Mouse (Mus musculus): ENCODE data around the gene 1700020L24Rik. TPM values are rescaled to one million over a fixed set of nuclear protein-coding genes. Genes with fewer than 3 reads are reported as not detected.

1700020L24Rik gene
- polyA plus RNA-seq, 1 experiment from 2014 or later: 0.22 TPM

- peak overlapping the region; percentile 80 for H3K4me3 ChIP-seq (replicated peaks; ENCODE audit: low read depth, low read length)
- peak overlapping the region; percentile 95 for H3K27ac ChIP-seq
- no peaks in the 10 kb centered on the region for H3K36me3 ChIP-seq (ENCODE audit: insufficient read depth, low read length)
- peak; percentile 85 for ATAC-seq (replicated peaks; ENCODE audit: low FRiP score, low read depth)
- peak overlapping the region; percentile 89 for H3K9ac ChIP-seq (ENCODE audit: low read depth, low read length)
- DNase-seq (ENCODE audit: low spot score): peak; percentile 31
- no peaks in the 10 kb centered on the region for H3K9me3 ChIP-seq (replicated peaks; ENCODE audit: low read length)
- under 1% methylated on average over 44 of the region's 52 CpGs for WGBS
- no peak for TF ChIP-seq CTCF (IDR thresholded peaks at IDR 0.05; ENCODE audit: low read depth)
- peak overlapping the region; percentile 78 for H3K4me2 ChIP-seq (ENCODE audit: low read length)
- peaks cover 7% of the 10 kb centered on the region for H3K4me1 ChIP-seq (replicated peaks; ENCODE audit: insufficient read depth, low read length)
- H3K27me3 ChIP-seq (ENCODE audit: insufficient read depth, low read length): no peaks in the 10 kb centered on the region
Measured at GRCm38 (mm10) chr11:83473235-83474016, 35.9 kb downstream of the 1700020L24Rik start.

Other genes starting within 250 kb of the 1700020L24Rik start
- gene Slfn3, start 246.3 kb upstream of the 1700020L24Rik start, polyA plus RNA-seq (2015; fragmentation: Nextera tagmentation; extraction: Ambion mirVana): 1.8 and 2.3 TPM in 2 replicates
- 0.08 TPM in 1 of 2 replicates, not detected in the other for gene Slfn14, start 151.0 kb upstream of the 1700020L24Rik start, polyA plus RNA-seq (2015; fragmentation: Nextera tagmentation; extraction: Ambion mirVana)
- 42.4 and 45.1 TPM in 2 replicates for gene Ap2b1, start 138.7 kb upstream of the 1700020L24Rik start, polyA plus RNA-seq (2015; fragmentation: Nextera tagmentation; extraction: Ambion mirVana)
- gene Pex12, start 135.1 kb upstream of the 1700020L24Rik start, polyA plus RNA-seq (2015; fragmentation: Nextera tagmentation; extraction: Ambion mirVana): 12.2 and 12.7 TPM in 2 replicates
- 0.38 and 0.49 TPM in 2 replicates for gene Rasl10b, start 28.5 kb upstream of the 1700020L24Rik start, polyA plus RNA-seq (2015; fragmentation: Nextera tagmentation; extraction: Ambion mirVana)
- not detected in 2 replicates for gene Gas2l2, start 8.2 kb upstream of the 1700020L24Rik start, polyA plus RNA-seq (2015; fragmentation: Nextera tagmentation; extraction: Ambion mirVana)
- 1.9 and 2.2 TPM in 2 replicates for gene Mmp28, start 25.4 kb downstream of the 1700020L24Rik start, polyA plus RNA-seq (2015; fragmentation: Nextera tagmentation; extraction: Ambion mirVana)
- gene Taf15, start 35.4 kb downstream of the 1700020L24Rik start, polyA plus RNA-seq (2015; fragmentation: Nextera tagmentation; extraction: Ambion mirVana): 5.7 and 6.7 TPM in 2 replicates
- not detected in 2 replicates for gene Heatr9, start 84.5 kb downstream of the 1700020L24Rik start, polyA plus RNA-seq (2015; fragmentation: Nextera tagmentation; extraction: Ambion mirVana)
- gene Ccl5, start 92.8 kb downstream of the 1700020L24Rik start, polyA plus RNA-seq (2015; fragmentation: Nextera tagmentation; extraction: Ambion mirVana): 0.47 and 0.79 TPM in 2 replicates
- gene Ccl9, start 141.0 kb downstream of the 1700020L24Rik start, polyA plus RNA-seq (2015; fragmentation: Nextera tagmentation; extraction: Ambion mirVana): 3.6 and 4.1 TPM in 2 replicates
- 9.5 and 12.0 TPM in 2 replicates for gene Ccl6, start 155.4 kb downstream of the 1700020L24Rik start, polyA plus RNA-seq (2015; fragmentation: Nextera tagmentation; extraction: Ambion mirVana)
- not detected in 2 replicates for gene Rpl9-ps1, start 207.9 kb downstream of the 1700020L24Rik start, polyA plus RNA-seq (2015; fragmentation: Nextera tagmentation; extraction: Ambion mirVana)
- gene Ccl3, start 211.7 kb downstream of the 1700020L24Rik start, polyA plus RNA-seq (2015; fragmentation: Nextera tagmentation; extraction: Ambion mirVana): 0.55 and 1.3 TPM in 2 replicates
- 0.94 and 1.7 TPM in 2 replicates for gene Ccl4, start 224.9 kb downstream of the 1700020L24Rik start, polyA plus RNA-seq (2015; fragmentation: Nextera tagmentation; extraction: Ambion mirVana)

All from kidney, postnatal 0 days (tissue).